Mouse (Mus musculus) bone marrow macrophage, adult 2 months (primary cell): ENCODE measurements around the gene E2f8.

Experiments used
- CTCF ChIP-seq: IDR thresholded peaks from 2 replicates; pipeline ENCODE4 v1.5.1; 2012; ENCODE audit warnings: low read depth, mild to moderate bottlenecking, low read length, moderate library complexity
- POLR2A ChIP-seq: IDR thresholded peaks from 2 replicates; pipeline ENCODE4 v1.6.1; 2012; ENCODE audit warnings: mild to moderate bottlenecking, low read depth, low read length, borderline replicate concordance

DNA sequence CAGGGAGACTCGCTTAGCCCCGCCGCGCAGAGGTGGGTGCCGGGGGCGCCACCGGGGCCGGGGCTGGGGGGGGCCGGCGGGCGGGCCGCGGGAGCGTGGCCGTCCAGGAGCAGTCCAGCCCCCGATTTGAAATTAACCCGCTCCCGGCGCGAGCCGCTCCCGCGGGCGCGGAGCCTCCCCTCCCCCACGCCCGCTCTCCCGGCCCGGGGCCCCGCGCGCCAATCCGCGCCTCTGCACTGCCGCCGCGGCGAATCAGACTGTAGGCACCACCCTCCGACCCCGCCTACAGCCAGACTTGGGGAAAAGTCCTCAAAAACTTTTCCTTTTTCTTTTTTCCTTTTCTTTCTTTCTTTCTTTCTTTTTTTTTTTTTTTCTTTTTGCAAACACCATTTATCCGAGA, at the start of gene E2f8:
- TF ChIP-seq CTCF, result no peak
- no peak for TF ChIP-seq POLR2A
